Mouse (Mus musculus) testis, postnatal 14 days (tissue): ENCODE results near the gene Atp5d.

Experiments
- DNase-seq: peaks from one replicate; pipeline ENCODE4 v3.0.0; 2021; ENCODE audit warnings: low spot score

Gene Atp5d

DNA sequence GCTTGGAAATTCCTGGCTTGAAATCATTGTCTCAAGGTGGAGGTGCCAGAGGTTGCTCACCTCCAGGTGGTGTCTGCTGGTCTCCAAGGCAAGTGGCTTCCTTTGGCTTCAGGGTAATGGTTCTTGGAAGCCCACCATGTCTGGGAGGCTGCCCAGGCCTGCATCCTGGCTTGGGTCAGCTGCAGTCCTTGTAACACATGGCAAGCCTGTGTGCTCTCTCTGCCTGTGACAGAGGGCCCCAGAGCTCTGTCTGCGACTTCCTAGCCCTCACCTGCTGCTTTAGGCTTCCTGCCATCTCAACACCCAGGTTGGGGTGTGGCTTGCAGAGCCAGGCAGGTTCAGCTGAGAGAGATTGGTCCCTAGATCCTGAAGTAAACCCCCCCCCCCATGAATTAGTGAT lies 20.7 kb upstream of the Atp5d start:
- no peak for DNase-seq

DNA sequence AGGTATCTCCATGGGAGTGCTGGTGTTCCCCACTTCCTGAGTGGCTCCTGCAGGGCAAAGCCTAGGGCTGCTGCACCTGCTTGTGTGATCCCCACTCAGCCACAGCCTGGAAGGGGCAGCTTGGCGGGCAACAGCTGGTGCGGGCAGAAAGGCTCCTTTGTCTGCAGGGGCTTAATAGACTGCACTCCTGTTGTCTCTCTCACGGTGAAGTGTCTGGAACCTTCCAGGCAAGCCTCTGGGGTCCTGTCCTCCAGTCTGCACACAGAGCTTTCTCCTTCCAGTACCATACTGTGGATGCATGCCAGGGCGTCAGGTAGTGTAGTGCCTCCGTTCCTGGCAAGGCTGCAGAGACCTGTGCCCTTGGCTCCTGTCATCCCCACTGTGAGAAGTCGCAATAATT lies 19.9 kb upstream of the Atp5d start:
- DNase-seq: no peak

DNA sequence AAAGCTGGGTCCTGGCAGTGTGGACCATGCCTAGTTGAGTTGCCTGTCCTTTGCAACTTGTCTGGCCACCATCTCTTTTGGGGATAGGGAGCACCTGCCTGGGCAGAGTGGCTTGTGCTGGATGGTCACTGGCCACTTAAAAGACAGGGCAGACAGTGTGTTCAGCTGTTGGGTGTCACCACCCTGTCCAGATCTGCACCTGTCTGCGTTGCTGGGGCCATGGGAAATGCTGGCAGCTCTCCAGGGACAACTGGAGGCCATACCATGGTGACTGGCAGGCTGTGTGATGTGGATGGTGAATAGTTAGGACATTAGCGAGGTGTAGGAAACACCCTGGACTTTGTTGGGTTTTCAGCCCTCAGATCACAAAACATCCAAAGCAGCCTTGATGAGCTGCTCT lies 18.3 kb upstream of the Atp5d start:
- DNase-seq: no peak

DNA sequence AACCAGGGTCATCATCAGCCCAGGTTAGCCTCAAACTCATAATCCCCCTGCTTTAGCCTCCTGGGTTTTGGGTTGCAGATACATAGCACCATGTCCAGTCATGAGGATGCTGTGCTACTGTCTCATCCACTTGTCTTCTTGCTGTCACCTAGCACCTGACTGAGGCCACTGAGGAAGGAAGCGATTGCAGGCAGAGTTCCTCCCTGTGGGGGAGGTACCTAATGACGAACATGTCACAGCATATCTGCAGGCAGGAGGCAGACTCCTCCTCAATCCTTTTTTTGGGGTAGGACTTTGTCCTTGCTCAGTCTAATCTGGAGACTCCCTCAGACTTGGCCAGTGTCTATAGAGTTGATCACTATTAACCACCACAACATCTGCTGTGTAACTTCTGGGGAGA lies 16.8 kb upstream of the Atp5d start:
- no peak for DNase-seq

- no peak for DNase-seq
These were observed 14.4 kb upstream of the Atp5d start for GRCm38 (mm10) chr10:80123932-80124562.

GRCm38 (mm10) chr10:80127920-80128319 lies 10.5 kb upstream of the Atp5d start:
- no peak for DNase-seq

DNA sequence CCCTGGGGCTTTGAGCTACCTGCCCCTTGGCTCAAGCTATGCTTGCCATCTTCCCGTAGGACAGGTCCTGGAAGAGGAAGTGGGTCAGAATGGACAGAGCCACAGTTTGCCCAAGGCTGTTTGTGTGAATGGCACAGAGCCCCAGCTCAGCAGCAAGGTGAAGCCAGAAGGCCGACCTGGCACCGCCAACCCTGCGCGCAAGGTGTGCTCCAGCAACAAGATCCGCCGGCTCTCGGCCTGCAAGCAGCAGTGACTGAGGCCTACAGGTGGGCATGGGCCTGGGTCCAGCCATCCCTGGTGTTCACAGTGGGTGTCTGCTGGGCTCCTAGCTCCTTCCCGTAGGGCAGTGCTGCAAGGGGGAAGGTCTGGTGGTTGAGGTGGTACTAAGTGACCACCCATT lies 8.6 kb upstream of the Atp5d start:
- no peak for DNase-seq

DNA sequence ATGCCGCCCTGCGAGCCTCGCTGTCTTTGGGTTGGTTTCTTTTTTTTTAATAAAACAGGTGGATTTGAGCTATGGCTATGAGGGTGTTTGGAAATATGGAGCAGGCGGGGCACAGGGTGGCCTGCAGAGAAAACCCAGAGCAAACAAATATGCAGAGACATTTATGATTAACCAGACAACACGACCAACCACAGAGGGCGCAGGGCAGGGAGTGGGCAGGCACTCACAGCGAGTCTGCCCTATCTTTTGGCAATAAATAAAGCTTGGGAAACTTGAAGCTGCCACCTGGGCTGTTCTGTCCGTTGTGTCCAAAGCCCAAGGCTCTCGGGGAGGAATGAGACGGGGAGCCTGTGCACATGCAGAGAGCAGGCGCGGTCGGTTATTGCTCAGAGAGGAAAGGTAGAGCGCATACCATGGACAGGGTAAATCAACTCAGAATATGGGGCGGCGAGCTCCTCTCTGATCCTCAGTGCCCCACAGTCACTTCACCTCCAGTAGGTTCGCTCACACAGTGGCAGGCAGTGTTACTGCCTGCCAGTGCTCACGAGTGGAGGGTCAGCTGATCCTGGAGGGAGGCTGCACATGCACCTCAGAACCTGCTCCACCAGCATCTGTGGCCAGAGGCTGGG lies 7.9 kb upstream of the Atp5d start:
- no peak for DNase-seq

- peak; percentile 62 for DNase-seq
These were observed 7.0 kb upstream of the Atp5d start for GRCm38 (mm10) chr10:80131316-80131951.

DNA sequence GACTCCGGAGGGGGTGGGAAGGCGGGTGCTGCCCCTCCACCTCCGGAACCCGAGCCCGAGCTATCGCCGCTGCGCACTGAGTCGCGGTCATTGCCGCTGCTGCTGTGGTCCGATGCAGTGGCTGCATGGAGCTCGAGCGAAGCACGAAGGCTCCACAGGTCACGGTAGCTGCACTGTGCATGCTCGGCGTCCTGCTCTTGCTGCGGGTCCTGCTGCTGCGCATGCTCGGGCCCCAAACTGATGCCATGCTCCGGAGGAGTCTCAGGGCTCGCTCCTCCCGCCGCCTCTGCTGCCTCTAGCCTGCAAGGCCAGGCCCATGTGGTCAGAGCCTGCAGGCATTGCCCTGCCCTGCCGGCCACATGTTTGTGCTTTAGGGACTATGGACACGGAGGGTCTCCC lies 6.5 kb upstream of the Atp5d start:
- peak; percentile 27 for DNase-seq

- no peak for DNase-seq
These were observed 5.1 kb upstream of the Atp5d start for GRCm38 (mm10) chr10:80133226-80133849.

- DNase-seq: no peak
These were observed 4.0 kb upstream of the Atp5d start for GRCm38 (mm10) chr10:80134421-80134820.

GRCm38 (mm10) chr10:80135161-80135560 lies 3.3 kb upstream of the Atp5d start:
- no peak for DNase-seq

DNA sequence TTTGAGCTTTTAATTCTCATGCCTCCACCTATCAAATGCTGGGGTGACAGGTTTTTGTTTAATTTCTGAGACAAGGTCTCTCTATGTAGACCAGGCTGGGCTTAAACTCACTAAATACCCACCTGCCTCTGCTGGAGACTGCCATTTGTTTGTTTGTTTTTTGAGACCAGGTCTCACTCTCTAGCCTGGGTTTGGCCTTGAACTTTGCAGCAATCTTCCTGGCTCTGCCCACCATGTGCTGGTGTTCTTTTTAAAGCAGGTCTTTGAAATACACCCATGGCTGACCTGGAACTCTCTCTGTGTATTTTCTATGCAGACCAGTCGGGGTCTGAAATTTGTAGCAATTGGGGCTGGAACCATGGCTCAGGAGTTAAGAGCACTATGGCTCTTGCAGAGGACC lies 2.8 kb upstream of the Atp5d start:
- no peak for DNase-seq

GRCm38 (mm10) chr10:80136179-80136951 lies 2.1 kb upstream of the Atp5d start:
- DNase-seq: no peak

- DNase-seq: no peak
These were observed 1.3 kb upstream of the Atp5d start for GRCm38 (mm10) chr10:80136952-80137625.

DNA sequence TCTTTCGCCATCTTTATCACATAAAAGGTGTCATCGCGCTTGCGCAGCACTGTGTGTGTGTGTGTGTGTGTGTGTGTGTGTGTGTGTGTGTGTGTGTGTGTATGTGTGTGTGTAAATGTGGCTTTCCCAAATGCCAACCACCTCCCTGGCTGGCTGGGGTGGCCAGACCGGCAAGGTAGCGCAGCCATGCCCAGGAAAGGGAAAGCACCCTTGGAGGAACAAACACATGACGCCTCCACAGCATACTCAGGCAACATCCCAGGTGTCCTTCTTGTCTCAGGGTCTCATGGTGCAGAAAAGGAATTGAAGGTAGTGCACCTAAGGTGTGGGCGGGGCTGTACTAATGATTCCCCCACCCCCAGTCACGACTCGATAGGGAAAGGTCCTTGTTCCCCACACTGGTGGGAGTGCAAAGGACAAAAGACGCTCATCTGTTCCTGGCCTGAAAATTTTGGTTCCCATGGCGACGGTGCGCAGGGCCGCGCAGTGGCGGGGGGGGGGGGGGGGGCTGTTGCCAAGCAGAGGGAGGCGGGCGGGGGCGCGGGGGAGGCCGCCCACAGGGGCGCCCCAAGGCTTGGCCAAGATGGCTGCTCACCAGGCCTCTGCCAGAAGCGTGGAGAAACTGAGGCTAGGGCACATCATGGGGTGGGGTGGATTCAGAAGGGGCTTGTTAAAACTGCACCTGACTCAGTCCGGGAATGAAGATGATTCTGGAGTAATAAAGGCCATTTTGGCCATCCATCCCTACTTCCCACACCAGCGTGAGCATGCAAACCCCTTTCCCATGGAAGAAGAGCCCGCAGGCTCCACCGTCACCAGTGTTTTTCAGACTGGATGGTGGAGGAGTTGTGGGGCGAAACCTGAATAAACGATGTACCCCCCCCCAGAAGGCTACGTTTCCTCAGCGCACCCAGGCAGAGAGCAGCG lies 543 bp upstream of the Atp5d start:
- no peak for DNase-seq

GRCm38 (mm10) chr10:80139439-80139775 lies 975 bp downstream of the Atp5d start:
- no peak for DNase-seq

DNA sequence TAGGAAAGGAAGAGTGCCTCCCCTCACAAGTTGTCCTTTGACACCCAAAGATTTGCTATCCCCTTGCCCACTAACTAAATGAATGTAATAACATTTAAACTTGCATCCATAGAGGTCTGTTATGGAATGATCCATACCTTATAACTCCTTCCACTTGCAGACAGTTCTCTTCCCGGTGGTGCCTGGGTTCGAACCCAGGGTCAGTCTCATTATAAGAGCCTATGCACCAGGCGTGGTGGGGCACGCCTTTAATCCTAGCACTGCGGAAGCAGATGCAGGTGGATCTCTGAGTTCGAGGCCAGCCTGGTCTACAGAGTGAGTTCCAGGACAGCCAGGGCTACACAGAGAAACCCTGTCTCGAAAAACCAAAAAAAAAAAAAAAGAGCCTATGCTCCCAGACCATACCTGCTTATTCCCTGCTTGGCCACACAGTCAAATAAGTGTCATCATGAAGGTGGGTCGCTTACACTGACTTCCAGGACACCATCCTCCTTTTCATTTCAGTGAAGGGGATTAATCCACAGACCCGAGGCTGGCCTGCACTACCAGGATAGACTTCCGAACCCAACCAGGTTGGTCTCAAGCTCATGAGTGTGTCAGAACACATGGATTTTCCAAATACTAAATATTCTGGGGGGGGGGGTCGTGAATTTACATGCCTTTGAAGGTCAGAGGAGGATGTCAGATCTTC lies 1.7 kb downstream of the Atp5d start:
- DNase-seq: no peak

DNA sequence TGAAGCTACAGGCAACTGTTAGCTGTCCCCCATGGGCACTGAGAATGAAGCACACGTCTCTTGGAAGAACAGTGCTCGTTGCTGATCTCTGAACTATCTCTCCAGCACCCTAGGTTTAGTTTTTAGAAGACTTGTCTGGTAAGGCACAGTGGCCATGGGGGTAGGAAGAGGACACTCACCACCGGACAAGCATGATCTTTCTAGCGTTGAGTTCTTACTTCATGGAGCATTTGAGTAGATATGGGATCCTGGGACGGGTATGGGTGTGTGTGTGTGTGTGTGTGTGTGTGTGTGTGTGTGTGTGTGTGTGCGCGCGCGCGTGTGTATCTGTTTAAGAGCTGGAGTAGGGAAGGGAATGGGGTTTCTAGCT lies 2.2 kb downstream of the Atp5d start, which contains the start of gene Cbarp:
TSS of gene Cbarp (minus strand) at position 170 of the 370 bp plus-strand sequence.
- no peak for DNase-seq
